Mouse (Mus musculus) urinary bladder, postnatal 0 days (tissue): Measurements from ENCODE around the gene Gxylt1. TPM values are rescaled to one million over a fixed set of nuclear protein-coding genes. Genes with fewer than 3 reads are reported as not detected.

Source experiments
- polyA plus RNA-seq: library from polyadenylated mRNA; unstranded; fragments of >200 nt; fragmentation: Nextera tagmentation; extraction: Ambion mirVana; gene quantifications from 2 replicates; pipeline ENCODE4 v1.2.1, GENCODE M21; 2015

Gene Gxylt1
- 5.3 and 6.1 TPM in 2 replicates for polyA plus RNA-seq

DNA sequence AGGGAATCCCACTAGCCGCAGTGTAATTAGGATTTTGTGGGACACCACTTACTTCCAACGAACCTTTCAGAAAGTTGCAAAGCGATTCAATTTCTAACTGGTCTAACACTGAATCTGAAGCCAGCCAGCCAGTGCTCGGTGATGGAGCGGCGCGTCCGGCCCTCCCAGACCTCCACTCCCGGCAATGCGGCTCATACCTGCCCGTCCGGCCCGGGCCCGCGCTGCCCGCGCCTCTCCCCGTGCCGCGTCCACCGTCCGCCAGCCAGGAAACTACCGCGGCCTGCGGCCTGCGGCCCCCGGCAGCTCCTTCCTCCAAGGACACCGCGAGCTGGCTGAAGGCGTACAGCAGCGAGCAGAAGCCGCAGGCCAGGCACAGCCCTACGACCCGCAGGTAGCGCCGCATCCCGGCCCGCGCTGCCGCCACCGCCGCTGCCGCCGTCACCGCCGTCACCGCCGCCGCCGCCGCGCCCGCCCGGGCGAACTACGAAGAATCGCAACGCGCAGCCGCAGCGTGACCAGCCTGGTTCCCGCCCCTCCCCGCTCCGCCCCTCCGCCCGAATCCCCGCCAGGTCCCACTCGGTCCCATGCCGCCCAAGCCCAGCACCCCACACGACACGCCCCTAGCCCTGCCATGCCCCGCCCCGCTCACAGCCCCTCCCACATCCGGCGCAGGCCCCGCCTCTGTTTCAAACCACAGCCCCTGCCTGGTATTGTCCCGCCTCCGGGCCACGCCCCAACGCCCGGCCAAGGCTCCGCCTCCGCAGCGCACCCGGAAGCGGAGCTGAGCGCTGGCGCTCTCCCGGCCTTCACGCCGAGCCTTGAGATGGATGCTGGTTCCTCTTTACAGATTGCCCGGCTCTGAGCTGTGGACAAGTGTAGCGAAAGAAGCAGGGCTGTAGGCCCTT lies at the start of gene Gxylt1:
Gene Gxylt1, minus strand, starts transcription at position 501 of the 905 bp plus-strand sequence.

Other genes with a start within 250 kb of the Gxylt1 start
- 45.7 and 46.7 TPM in 2 replicates for gene Yaf2, start 61.8 kb upstream of the Gxylt1 start, polyA plus RNA-seq
- 102 and 104 TPM in 2 replicates for gene Zcrb1, start 123.2 kb upstream of the Gxylt1 start, polyA plus RNA-seq
- 22.3 and 29.2 TPM in 2 replicates for gene Pphln1, start 123.2 kb upstream of the Gxylt1 start, polyA plus RNA-seq